ENCODE assay signal across 8 mouse cellular contexts in the genomic region with DNA sequence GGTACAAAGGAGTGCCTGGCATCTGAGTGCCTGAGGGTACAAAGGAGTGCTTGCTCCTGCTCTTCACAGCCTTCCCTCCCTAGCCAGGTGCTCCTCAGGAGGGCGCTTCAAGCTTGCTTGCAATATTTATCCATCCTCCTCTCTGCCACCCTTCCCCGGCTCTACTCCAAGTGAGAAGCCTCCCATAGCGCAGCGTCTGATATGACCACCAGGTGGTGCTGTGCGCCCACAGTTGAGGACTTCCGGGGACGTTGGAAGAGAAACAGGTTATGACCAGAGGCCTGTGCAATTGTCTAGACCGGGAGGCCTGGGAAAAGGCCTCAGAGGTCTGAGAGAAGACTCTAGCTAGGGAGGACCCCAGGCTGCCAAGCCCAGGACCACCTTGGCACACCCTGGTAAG. TPM values are rescaled to one million over a fixed set of nuclear protein-coding genes. Genes with fewer than 3 reads are reported as not detected.
DNase-seq lines count a peak whose midpoint lies in the region; ATAC-seq lines count a peak whose summit lies in the region.

No protein-coding gene starts in this region.

- H3K4me3 ChIP-seq in forebrain, embryonic 15.5 days = no peak overlapping the region
- no peak overlapping the region for H3K4me3 ChIP-seq in neural tube, embryonic 14.5 days (ENCODE audit: low read depth, low read length)

- no peaks in the 10 kb centered on the region for H3K9me3 ChIP-seq in forebrain, embryonic 15.5 days
- H3K9me3 ChIP-seq in neural tube, embryonic 14.5 days (ENCODE audit: control insufficient read depth, low read length) = no peaks in the 10 kb centered on the region

- H3K27ac ChIP-seq in forebrain, embryonic 15.5 days (replicated peaks) = peak overlapping the region; percentile 87
- H3K27ac ChIP-seq in neural tube, embryonic 14.5 days (ENCODE audit: low read depth, low read length) = peak overlapping the region; percentile 89

- H3K36me3 ChIP-seq in forebrain, embryonic 15.5 days = peaks cover under 1% of the 10 kb centered on the region; the same call in 1 of the 2 replicates
- no peaks in the 10 kb centered on the region for H3K36me3 ChIP-seq in neural tube, embryonic 14.5 days (ENCODE audit: control insufficient read depth, insufficient read depth, low read length)

- peak overlapping the region; percentile 27 for H3K9ac ChIP-seq in forebrain, embryonic 15.5 days (replicated peaks)
- H3K9ac ChIP-seq in neural tube, embryonic 14.5 days (replicated peaks; ENCODE audit: low read depth, low read length) = no peak overlapping the region; the same call in 1 of the 2 replicates

- ATAC-seq in forebrain, embryonic 15.5 days (replicated peaks) = peak; percentile 82
- peak; percentile 76 for ATAC-seq in neural tube, embryonic 14.5 days (ENCODE audit: low read depth)

- DNase-seq in ES-CJ7 (ENCODE audit: low read depth, low spot score) = peak; percentile 94
- DNase-seq in cerebellum, adult 11 months = peak; percentile 94
- DNase-seq in heart, postnatal 36 days = peak; percentile 90 to 93
- DNase-seq in layer of hippocampus, adult 11-12 months (ENCODE audit: low spot score) = peak; percentile 94
- peak; percentile 89 to 91 for DNase-seq in lung, adult 18-20 months
- DNase-seq in telencephalon, adult 2 months (ENCODE audit: low read depth, low spot score) = peak; percentile 78

- intact Hi-C loops in heart, postnatal 36 days (cut with DNase I) = loop anchor here (1.0 kb wide), 2 partner anchors 115 to 253 kb away; no protein-coding TSS in a partner anchor

- WGBS in forebrain, embryonic 15.5 days = under 1% methylated on average over 8 of the region's 8 CpGs
- under 1% methylated on average over 8 of the region's 8 CpGs for WGBS in neural tube, embryonic 14.5 days

- peaks cover 25% of the 10 kb centered on the region for H3K4me1 ChIP-seq in forebrain, embryonic 15.5 days
- H3K4me1 ChIP-seq in neural tube, embryonic 14.5 days (ENCODE audit: control insufficient read depth, insufficient read depth, low read length) = peaks cover 19% of the 10 kb centered on the region

- H3K4me2 ChIP-seq in forebrain, embryonic 15.5 days (replicated peaks) = peak overlapping the region; percentile 30
- peak overlapping the region; percentile 23; the same call in 1 of the 2 replicates for H3K4me2 ChIP-seq in neural tube, embryonic 14.5 days (ENCODE audit: low read depth, low read length)

- peaks cover 5% of the 10 kb centered on the region; the same call in 1 of the 2 replicates for H3K27me3 ChIP-seq in forebrain, embryonic 15.5 days
- no peaks in the 10 kb centered on the region for H3K27me3 ChIP-seq in neural tube, embryonic 14.5 days (ENCODE audit: control insufficient read depth, insufficient read depth, low read length)

RNA-seq across cellular contexts. Expression of a gene that starts 6.7 kb away (rescaled TPM):
- polyA plus RNA-seq in forebrain, embryonic 15.5 days (2015; fragmentation: Nextera tagmentation; extraction: Ambion mirVana) = 9.7 and 10.7 TPM in 2 replicates
- 10 to 100 TPM in 1 of 2 experiments, 1 to 10 TPM in 1; 9.9 to 11.0 TPM for total RNA-seq in heart, postnatal 36 days (2021)
- polyA plus RNA-seq in neural tube, embryonic 14.5 days (2014; fragmentation: Nextera tagmentation; extraction: Ambion mirVana) = 19.6 and 25.8 TPM in 2 replicates

RNA-seq across cellular contexts. Expression of a gene that starts 12.9 kb away (rescaled TPM):
- polyA plus RNA-seq in forebrain, embryonic 15.5 days (2015; fragmentation: Nextera tagmentation; extraction: Ambion mirVana) = 18.5 and 19.0 TPM in 2 replicates
- total RNA-seq in heart, postnatal 36 days (2021) = 10 to 100 TPM; 75.2 to 79.0 TPM
- 15.3 and 18.6 TPM in 2 replicates for polyA plus RNA-seq in neural tube, embryonic 14.5 days (2014; fragmentation: Nextera tagmentation; extraction: Ambion mirVana)

RNA-seq across cellular contexts. Expression of a gene that starts 51.1 kb away (rescaled TPM):
- polyA plus RNA-seq in forebrain, embryonic 15.5 days (2015; fragmentation: Nextera tagmentation; extraction: Ambion mirVana) = 4.7 and 7.2 TPM in 2 replicates
- total RNA-seq in heart, postnatal 36 days (2021) = not detected
- 5.9 and 9.1 TPM in 2 replicates for polyA plus RNA-seq in neural tube, embryonic 14.5 days (2014; fragmentation: Nextera tagmentation; extraction: Ambion mirVana)
